Mouse (Mus musculus): ENCODE results near the gene 4933406M09Rik. TPM values are rescaled to one million over a fixed set of nuclear protein-coding genes. Genes with fewer than 3 reads are reported as not detected.

4933406M09Rik gene
- total RNA-seq, 2 experiments from 2014 or later, result not detected

DNA sequence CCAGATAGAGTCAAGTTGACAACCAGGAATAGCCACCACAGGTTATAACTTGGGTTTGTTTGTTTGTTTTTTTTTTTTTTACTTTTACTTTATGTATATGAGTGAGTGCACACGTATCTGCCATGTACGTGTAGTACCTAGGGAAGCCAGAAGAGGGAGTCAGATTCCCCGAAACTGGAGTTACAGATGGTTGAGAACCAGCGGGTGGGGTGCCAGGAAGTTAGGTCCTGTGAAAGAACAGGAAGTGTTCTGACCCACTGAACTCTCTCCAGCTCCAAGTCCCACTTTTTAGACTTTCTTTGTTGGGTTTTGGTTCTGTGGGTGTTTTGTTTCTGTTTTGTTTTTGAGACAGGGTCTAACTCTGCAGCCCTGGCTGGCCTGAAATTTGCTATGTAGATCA, 49.7 kb downstream of the 4933406M09Rik start:
- no peak for DNase-seq

DNA sequence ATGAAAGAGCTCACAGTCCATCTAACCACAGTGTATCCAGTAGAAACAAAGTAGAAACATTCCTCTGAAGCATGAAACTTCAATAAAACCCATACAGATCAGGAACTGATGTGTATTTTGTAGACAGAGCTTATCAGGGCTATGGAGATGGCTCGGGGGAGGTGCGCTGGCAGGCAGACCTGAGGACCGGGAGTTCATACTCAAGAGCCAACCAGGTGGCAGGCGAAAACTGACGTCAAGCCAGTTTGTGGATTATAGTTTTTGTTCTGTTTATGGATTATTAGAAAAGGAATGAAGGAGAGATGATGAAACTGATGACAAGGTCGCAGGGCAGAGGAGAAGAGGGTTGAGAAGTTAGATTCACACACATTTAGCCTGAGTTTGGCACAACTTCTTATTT, 54.7 kb downstream of the 4933406M09Rik start:
- no peak for DNase-seq

Other genes starting within 250 kb of the 4933406M09Rik start
- 1 to 10 TPM; 1.4 to 2.4 TPM for gene Chil1, start 203.8 kb upstream of the 4933406M09Rik start, total RNA-seq (2021)
- 1 to 10 TPM; 4.2 to 5.0 TPM for gene Mybph, start 192.5 kb upstream of the 4933406M09Rik start, total RNA-seq (2021)
- 10 to 100 TPM; 70.4 to 83.0 TPM for gene Adora1, start 150.5 kb upstream of the 4933406M09Rik start, total RNA-seq (2021)
- 1 to 10 TPM; 2.0 to 9.6 TPM for gene Myog, start 96.0 kb upstream of the 4933406M09Rik start, total RNA-seq (2021)
- 1 to 10 TPM; 1.5 to 3.0 TPM for gene Ppfia4, start 53.0 kb upstream of the 4933406M09Rik start, total RNA-seq (2021)
- gene Tmem183a, start 24.0 kb upstream of the 4933406M09Rik start, total RNA-seq (2021), result 10 to 100 TPM; 39.9 to 48.3 TPM
- 10 to 100 TPM; 21.0 to 33.0 TPM for gene Cyb5r1, start 19.6 kb downstream of the 4933406M09Rik start, total RNA-seq (2021)
- 100 to 1,000 TPM; 114 to 116 TPM for gene Adipor1, start 29.4 kb downstream of the 4933406M09Rik start, total RNA-seq (2021)
- gene Klhl12, start 69.6 kb downstream of the 4933406M09Rik start, total RNA-seq (2021), result 10 to 100 TPM; 16.4 to 22.3 TPM
- gene Rabif, start 108.7 kb downstream of the 4933406M09Rik start, total RNA-seq (2021), result 10 to 100 TPM; 22.6 to 26.6 TPM
- gene Mgat4e, start 163.7 kb downstream of the 4933406M09Rik start, total RNA-seq (2021), result not detected
- 10 to 100 TPM; 34.9 to 45.3 TPM for gene Kdm5b, start 174.2 kb downstream of the 4933406M09Rik start, total RNA-seq (2021)